Mouse (Mus musculus): ENCODE data around the gene Zfp94. TPM values are rescaled to one million over a fixed set of nuclear protein-coding genes. Genes with fewer than 3 reads are reported as not detected.

The Zfp94 gene
- polyA plus RNA-seq, 1 experiment, result 4.7 TPM

DNA sequence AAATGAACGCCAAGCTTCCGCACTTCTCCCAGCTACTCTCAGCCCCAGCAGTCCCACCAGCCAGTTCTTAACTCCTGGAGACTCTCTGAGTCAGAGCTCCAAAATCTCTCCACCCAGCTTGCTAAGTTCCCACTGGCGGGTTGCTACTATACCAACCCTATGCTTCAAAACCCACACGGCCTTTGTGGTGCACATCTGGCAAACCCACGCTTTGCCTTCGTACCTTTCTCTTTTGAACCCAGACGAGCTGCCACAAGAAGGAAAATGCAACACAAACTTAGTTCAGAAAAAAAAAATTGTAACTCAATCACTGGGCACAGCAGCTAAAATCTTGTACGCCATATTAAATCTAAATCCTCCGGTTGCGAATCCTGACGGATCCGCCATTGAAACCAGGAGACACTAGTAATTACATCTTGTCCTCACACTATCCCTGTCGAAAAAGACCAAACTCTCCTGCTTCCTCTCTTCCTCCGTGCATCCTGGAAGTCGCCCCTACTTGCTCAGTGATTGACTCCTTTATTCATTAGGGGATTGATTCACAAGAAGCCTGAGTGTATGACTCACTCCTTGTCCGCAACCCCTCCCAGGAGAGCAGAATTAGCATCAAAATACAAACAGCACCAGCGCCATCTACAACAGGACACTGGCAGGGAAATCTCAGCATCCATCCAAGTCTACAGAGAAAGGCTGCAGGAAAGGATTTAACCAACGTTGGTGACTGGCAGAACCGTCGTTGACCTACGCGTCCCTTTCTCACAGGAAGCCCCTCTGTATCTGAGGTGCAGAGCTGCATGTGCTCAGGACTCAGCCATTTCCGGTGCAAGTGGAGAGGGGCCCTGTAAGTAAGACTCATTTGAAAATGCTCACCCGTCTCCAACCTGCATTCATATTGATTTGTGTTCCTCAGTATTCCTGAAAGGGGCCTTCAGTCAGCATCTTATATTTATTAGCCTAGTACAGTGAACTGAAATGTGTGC, 48.0 kb downstream of the Zfp94 start:
- H3K4me3 ChIP-seq (ENCODE audit: low read depth, low read length), result peak overlapping the region; percentile 58
- TF ChIP-seq CTCF (IDR thresholded peaks at IDR 0.05; ENCODE audit: low read depth, low read length) (no peak), POLR2A (IDR thresholded peaks at IDR 0.05; ENCODE audit: insufficient read depth, low read length) (no peak), EP300 (IDR thresholded peaks at IDR 0.05; ENCODE audit: insufficient read depth, low read depth, low read length) (no peak)
- no peaks in the 10 kb centered on the region for H3K9me3 ChIP-seq (replicated peaks; ENCODE audit: control insufficient read depth, insufficient read depth, low read length, poor library complexity, severe bottlenecking)
- peak overlapping the region; percentile 54 for H3K9ac ChIP-seq (ENCODE audit: low read depth, poor library complexity, severe bottlenecking)
- no peaks in the 10 kb centered on the region for H3K4me1 ChIP-seq (ENCODE audit: control insufficient read depth, insufficient read depth, low read length)
- peak overlapping the region; percentile 95 for H3K27ac ChIP-seq (ENCODE audit: insufficient read depth, low read length)
- H3K36me3 ChIP-seq (ENCODE audit: control insufficient read depth, insufficient read depth, low read length, poor library complexity, severe bottlenecking), result no peaks in the 10 kb centered on the region
- no peaks in the 10 kb centered on the region for H3K27me3 ChIP-seq (ENCODE audit: control insufficient read depth, insufficient read depth, low read length, poor library complexity, severe bottlenecking)

DNA sequence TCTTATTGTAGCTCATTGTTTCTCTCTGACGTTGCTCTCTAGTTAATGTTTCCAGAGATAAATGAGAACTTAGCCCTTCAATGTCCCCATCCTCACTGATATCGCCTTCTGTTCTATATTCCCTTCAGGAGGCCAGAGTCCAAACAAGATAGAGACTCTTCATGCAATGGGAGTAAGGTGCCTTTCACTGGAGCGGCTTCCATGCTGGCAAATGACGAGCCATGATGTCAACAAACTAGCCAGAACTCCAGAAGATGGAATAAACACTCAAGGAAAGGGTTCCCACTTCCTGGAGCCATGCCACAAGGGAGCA, 56.5 kb downstream of the Zfp94 start:
- Histone ChIP-seq H3K9ac (ENCODE audit: low read depth, poor library complexity, severe bottlenecking) (no peak overlapping the region), H3K4me3 (ENCODE audit: low read depth, low read length) (no peak overlapping the region), H3K27ac (ENCODE audit: insufficient read depth, low read length) (no peak overlapping the region), H3K27me3 (ENCODE audit: control insufficient read depth, insufficient read depth, low read length, poor library complexity, severe bottlenecking) (no peaks in the 10 kb centered on the region), H3K4me1 (ENCODE audit: control insufficient read depth, insufficient read depth, low read length) (no peaks in the 10 kb centered on the region), H3K36me3 (ENCODE audit: control insufficient read depth, insufficient read depth, low read length, poor library complexity, severe bottlenecking) (no peaks in the 10 kb centered on the region), H3K9me3 (replicated peaks; ENCODE audit: control insufficient read depth, insufficient read depth, low read length, poor library complexity, severe bottlenecking) (no peaks in the 10 kb centered on the region)
- TF ChIP-seq POLR2A (IDR thresholded peaks at IDR 0.05; ENCODE audit: insufficient read depth, low read length) (no peak), EP300 (IDR thresholded peaks at IDR 0.05; ENCODE audit: insufficient read depth, low read depth, low read length) (no peak), CTCF (IDR thresholded peaks at IDR 0.05; ENCODE audit: low read depth, low read length) (no peak)

DNA sequence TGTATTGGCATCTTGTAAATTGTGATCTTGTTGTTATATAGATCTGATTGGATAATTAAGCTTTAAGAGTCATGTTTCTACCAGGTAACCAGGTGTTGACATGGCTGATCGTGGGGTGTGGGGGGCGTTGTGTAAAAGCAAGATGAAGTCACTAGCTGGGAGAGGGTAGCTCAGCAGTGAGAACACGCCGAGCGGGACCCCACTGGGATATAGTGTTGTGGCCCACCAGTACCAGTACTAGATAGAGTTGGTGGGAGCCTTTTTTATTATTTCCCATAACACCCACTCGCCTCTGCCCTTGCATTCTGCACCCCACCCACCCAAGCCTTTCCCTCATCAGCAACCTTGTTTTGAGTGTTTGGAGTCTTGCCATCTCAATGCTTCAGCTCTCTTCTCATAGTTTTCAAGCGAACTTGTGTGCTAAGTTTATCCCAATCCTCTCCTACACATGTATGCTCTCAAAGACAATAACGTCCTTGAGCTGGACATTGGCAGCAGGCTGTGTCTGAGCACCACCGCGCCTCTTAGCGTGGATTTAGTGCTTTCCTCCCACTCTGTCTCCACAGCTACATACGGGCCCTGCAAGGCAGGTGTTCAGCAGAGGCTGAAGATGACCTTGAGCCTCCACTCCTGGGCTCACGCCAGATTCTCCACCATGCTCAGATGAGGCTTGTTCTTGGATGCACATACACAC, 57.0 kb downstream of the Zfp94 start:
- Histone ChIP-seq H3K4me3 (ENCODE audit: low read depth, low read length) (no peak overlapping the region), H3K4me1 (ENCODE audit: control insufficient read depth, insufficient read depth, low read length) (no peaks in the 10 kb centered on the region), H3K36me3 (ENCODE audit: control insufficient read depth, insufficient read depth, low read length, poor library complexity, severe bottlenecking) (no peaks in the 10 kb centered on the region), H3K27me3 (ENCODE audit: control insufficient read depth, insufficient read depth, low read length, poor library complexity, severe bottlenecking) (no peaks in the 10 kb centered on the region), H3K27ac (ENCODE audit: insufficient read depth, low read length) (no peak overlapping the region), H3K9ac (ENCODE audit: low read depth, poor library complexity, severe bottlenecking) (no peak overlapping the region), H3K9me3 (replicated peaks; ENCODE audit: control insufficient read depth, insufficient read depth, low read length, poor library complexity, severe bottlenecking) (no peaks in the 10 kb centered on the region)
- no peak for TF ChIP-seq CTCF (IDR thresholded peaks at IDR 0.05; ENCODE audit: low read depth, low read length)
- no peak for TF ChIP-seq EP300 (IDR thresholded peaks at IDR 0.05; ENCODE audit: insufficient read depth, low read depth, low read length)
- no peak for TF ChIP-seq POLR2A (IDR thresholded peaks at IDR 0.05; ENCODE audit: insufficient read depth, low read length)

DNA sequence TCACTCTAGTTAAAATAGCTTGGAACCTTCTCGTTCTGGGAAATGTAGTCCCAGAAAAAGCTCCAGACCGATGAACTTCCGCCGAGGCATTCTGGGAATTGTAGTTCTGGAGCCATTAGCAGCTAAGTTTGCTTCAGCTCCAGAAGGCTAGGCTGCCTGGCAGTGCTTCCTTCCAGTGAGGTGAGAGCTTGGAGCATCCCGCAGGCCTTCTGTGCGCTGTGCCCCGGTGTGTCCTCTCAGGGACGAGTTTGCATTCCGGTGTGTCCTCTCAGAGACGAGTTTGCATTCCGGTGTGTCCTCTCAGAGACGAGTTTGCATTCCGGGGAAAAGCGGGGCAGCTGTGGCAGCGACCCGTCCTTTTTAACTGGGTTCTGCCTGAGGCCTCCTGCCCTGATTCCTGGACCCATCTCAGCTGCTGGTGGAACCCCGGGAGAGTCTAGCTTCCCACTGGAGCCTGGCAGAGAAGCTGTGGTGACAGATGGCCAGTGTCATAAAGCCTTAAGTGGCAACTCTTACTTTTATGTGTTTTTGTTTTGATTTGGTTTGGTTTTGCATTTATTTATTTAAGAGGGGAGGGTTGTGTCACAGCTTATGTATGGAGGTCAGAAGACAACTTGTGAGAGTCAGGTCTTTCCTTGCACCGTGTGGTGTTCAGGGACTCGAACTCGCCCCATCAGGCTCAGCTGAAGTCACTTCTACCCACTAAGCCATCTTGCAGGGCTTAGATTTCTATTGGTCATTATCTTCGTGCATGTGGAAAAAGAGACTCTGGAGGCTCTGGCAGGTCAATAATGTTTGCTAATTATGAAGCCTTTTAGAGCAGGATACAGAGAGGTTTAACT, 61.6 kb downstream of the Zfp94 start, which contains the start of gene Zfp108:
Gene Zfp108, plus strand, starts transcription at position 162 of the 842 bp plus-strand sequence.
- no peaks in the 10 kb centered on the region for H3K36me3 ChIP-seq (ENCODE audit: control insufficient read depth, insufficient read depth, low read length, poor library complexity, severe bottlenecking)
- peaks cover 26% of the 10 kb centered on the region for H3K9me3 ChIP-seq (replicated peaks; ENCODE audit: control insufficient read depth, insufficient read depth, low read length, poor library complexity, severe bottlenecking)
- TF ChIP-seq EP300 (IDR thresholded peaks at IDR 0.05; ENCODE audit: insufficient read depth, low read depth, low read length) (no peak), CTCF (IDR thresholded peaks at IDR 0.05; ENCODE audit: low read depth, low read length) (no peak), POLR2A (IDR thresholded peaks at IDR 0.05; ENCODE audit: insufficient read depth, low read length) (no peak)
- H3K9ac ChIP-seq (ENCODE audit: low read depth, poor library complexity, severe bottlenecking), result peak within 1 kb of the TSS; percentile 10; the same call in 1 of the 2 replicates
- no peak within 1 kb of the TSS; the same call in 1 of the 2 replicates for H3K27ac ChIP-seq (ENCODE audit: insufficient read depth, low read length)
- no peaks in the 10 kb centered on the region for H3K27me3 ChIP-seq (ENCODE audit: control insufficient read depth, insufficient read depth, low read length, poor library complexity, severe bottlenecking)
- H3K4me1 ChIP-seq (ENCODE audit: control insufficient read depth, insufficient read depth, low read length), result no peaks in the 10 kb centered on the region
- H3K4me3 ChIP-seq (ENCODE audit: low read depth, low read length), result peak within 1 kb of the TSS; percentile 95

DNA sequence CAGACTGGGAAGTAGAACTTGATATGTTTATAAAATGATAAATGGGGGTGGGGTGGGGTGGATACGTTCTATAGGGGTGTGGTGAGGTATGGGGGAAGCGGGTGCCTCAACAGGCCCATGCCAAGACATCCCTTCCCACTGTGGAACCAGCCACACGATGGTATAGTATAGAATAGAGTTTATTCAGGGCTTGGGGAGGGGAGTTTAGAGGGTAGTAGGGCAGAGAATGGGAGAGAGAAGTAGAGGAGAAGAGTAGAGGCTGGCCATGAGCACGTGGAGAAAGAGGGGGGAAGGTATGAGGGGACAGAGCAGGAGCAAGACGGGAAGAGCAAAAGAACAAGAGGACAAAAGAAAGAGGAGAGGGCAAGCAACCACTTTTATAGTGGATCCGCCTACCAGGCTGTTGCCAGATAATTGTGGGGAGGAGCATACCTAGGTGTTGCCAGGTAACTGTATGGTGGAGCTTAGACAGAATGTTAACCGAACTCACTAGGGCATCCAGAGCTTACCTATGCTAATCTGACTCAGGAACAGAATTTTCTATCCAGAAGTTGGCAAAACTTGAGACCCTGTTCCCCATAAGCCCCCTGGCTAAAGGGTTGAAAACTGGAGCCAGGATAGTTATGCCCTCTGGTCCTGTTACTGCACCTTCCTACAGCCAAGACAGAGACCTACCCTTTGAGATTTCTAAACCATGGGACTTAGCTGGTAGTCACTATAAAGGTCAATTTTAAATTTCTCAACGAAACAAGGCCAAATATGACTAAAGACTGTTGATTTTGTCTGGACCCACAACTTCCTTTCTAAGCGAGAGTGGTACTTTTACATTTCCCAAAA, 62.5 kb downstream of the Zfp94 start:
- Histone ChIP-seq H3K27ac (ENCODE audit: insufficient read depth, low read length) (no peak overlapping the region; the same call in 1 of the 2 replicates), H3K27me3 (ENCODE audit: control insufficient read depth, insufficient read depth, low read length, poor library complexity, severe bottlenecking) (no peaks in the 10 kb centered on the region), H3K36me3 (ENCODE audit: control insufficient read depth, insufficient read depth, low read length, poor library complexity, severe bottlenecking) (no peaks in the 10 kb centered on the region), H3K4me1 (ENCODE audit: control insufficient read depth, insufficient read depth, low read length) (no peaks in the 10 kb centered on the region), H3K4me3 (ENCODE audit: low read depth, low read length) (no peak overlapping the region), H3K9ac (ENCODE audit: low read depth, poor library complexity, severe bottlenecking) (0 out of 2 replicates have a peak overlapping the region, but pooled peaks have one; percentile 10), H3K9me3 (replicated peaks; ENCODE audit: control insufficient read depth, insufficient read depth, low read length, poor library complexity, severe bottlenecking) (peaks cover 29% of the 10 kb centered on the region)
- TF ChIP-seq CTCF (IDR thresholded peaks at IDR 0.05; ENCODE audit: low read depth, low read length), result no peak
- no peak for TF ChIP-seq POLR2A (IDR thresholded peaks at IDR 0.05; ENCODE audit: insufficient read depth, low read length)
- no peak for TF ChIP-seq EP300 (IDR thresholded peaks at IDR 0.05; ENCODE audit: insufficient read depth, low read depth, low read length)

Other genes starting within 250 kb of the Zfp94 start
- 16.9 and 18.2 TPM in 2 replicates for gene Zfp180, start 234.7 kb downstream of the Zfp94 start, polyA plus RNA-seq (2011; ENCODE audit: insufficient read depth, insufficient read length, low read depth, missing spikeins)
- gene Zfp112, start 204.4 kb downstream of the Zfp94 start, polyA plus RNA-seq (2011; ENCODE audit: insufficient read depth, insufficient read length, low read depth, missing spikeins), result 1.3 and 1.4 TPM in 2 replicates
- 3.9 and 4.6 TPM in 2 replicates for gene Zfp235, start 182.5 kb downstream of the Zfp94 start, polyA plus RNA-seq (2011; ENCODE audit: insufficient read depth, insufficient read length, low read depth, missing spikeins)
- 0.84 and 1.9 TPM in 2 replicates for gene Zfp114, start 141.6 kb downstream of the Zfp94 start, polyA plus RNA-seq (2011; ENCODE audit: insufficient read depth, insufficient read length, low read depth, missing spikeins)
- 7.9 and 8.9 TPM in 2 replicates for gene Zfp111, start 105.2 kb downstream of the Zfp94 start, polyA plus RNA-seq (2011; ENCODE audit: insufficient read depth, insufficient read length, low read depth, missing spikeins)
- 3.9 and 4.5 TPM in 2 replicates for gene Zfp109, start 79.1 kb downstream of the Zfp94 start, polyA plus RNA-seq (2011; ENCODE audit: insufficient read depth, insufficient read length, low read depth, missing spikeins)
- gene Zfp108, start 61.9 kb downstream of the Zfp94 start, polyA plus RNA-seq (2011; ENCODE audit: insufficient read depth, insufficient read length, low read depth, missing spikeins), result 0.36 TPM in 1 of 2 replicates, not detected in the other
- 8.5 and 14.3 TPM in 2 replicates for gene Zfp93, start 46.2 kb downstream of the Zfp94 start, polyA plus RNA-seq (2011; ENCODE audit: insufficient read depth, insufficient read length, low read depth, missing spikeins)
- gene Zfp61, start 15.4 kb downstream of the Zfp94 start, polyA plus RNA-seq (2011; ENCODE audit: insufficient read depth, insufficient read length, low read depth, missing spikeins), result 5.6 and 9.0 TPM in 2 replicates
- not detected in 2 replicates for gene Tescl, start 17.3 kb upstream of the Zfp94 start, polyA plus RNA-seq (2011; ENCODE audit: insufficient read depth, insufficient read length, low read depth, missing spikeins)
- gene Lypd5, start 32.5 kb upstream of the Zfp94 start, polyA plus RNA-seq (2011; ENCODE audit: insufficient read depth, insufficient read length, low read depth, missing spikeins), result not detected in 2 replicates
- 1.4 and 1.8 TPM in 2 replicates for gene Kcnn4, start 53.6 kb upstream of the Zfp94 start, polyA plus RNA-seq (2011; ENCODE audit: insufficient read depth, insufficient read length, low read depth, missing spikeins)
- 25.5 and 37.9 TPM in 2 replicates for gene Smg9, start 83.0 kb upstream of the Zfp94 start, polyA plus RNA-seq (2011; ENCODE audit: insufficient read depth, insufficient read length, low read depth, missing spikeins)
- gene Irgc1, start 135.6 kb upstream of the Zfp94 start, polyA plus RNA-seq (2011; ENCODE audit: insufficient read depth, insufficient read length, low read depth, missing spikeins), result not detected in 2 replicates
- gene Plaur, start 145.8 kb upstream of the Zfp94 start, polyA plus RNA-seq (2011; ENCODE audit: insufficient read depth, insufficient read length, low read depth, missing spikeins), result 29.5 and 38.0 TPM in 2 replicates
- 10.4 and 12.2 TPM in 2 replicates for gene Cadm4, start 165.4 kb upstream of the Zfp94 start, polyA plus RNA-seq (2011; ENCODE audit: insufficient read depth, insufficient read length, low read depth, missing spikeins)
- 12.3 and 13.1 TPM in 2 replicates for gene Zfp428, start 190.3 kb upstream of the Zfp94 start, polyA plus RNA-seq (2011; ENCODE audit: insufficient read depth, insufficient read length, low read depth, missing spikeins)
- gene AC161166.1, start 195.8 kb upstream of the Zfp94 start, polyA plus RNA-seq (2011; ENCODE audit: insufficient read depth, insufficient read length, low read depth, missing spikeins), result not detected in 2 replicates
- gene Irgq, start 214.0 kb upstream of the Zfp94 start, polyA plus RNA-seq (2011; ENCODE audit: insufficient read depth, insufficient read length, low read depth, missing spikeins), result 7.2 and 8.2 TPM in 2 replicates
- 1.1 TPM in 1 of 2 replicates, not detected in the other for gene Pinlyp, start 229.5 kb upstream of the Zfp94 start, polyA plus RNA-seq (2011; ENCODE audit: insufficient read depth, insufficient read length, low read depth, missing spikeins)
- gene Xrcc1, start 229.6 kb upstream of the Zfp94 start, polyA plus RNA-seq (2011; ENCODE audit: insufficient read depth, insufficient read length, low read depth, missing spikeins), result 84.8 and 85.8 TPM in 2 replicates

All from ES-Bruce4 (cell line).